Mouse (Mus musculus): ENCODE data around the gene Nipal4. TPM values are rescaled to one million over a fixed set of nuclear protein-coding genes. Genes with fewer than 3 reads are reported as not detected.

Nipal4 gene
- polyA plus RNA-seq (2017; shearing (Covaris generic)): 0.37 TPM

DNA sequence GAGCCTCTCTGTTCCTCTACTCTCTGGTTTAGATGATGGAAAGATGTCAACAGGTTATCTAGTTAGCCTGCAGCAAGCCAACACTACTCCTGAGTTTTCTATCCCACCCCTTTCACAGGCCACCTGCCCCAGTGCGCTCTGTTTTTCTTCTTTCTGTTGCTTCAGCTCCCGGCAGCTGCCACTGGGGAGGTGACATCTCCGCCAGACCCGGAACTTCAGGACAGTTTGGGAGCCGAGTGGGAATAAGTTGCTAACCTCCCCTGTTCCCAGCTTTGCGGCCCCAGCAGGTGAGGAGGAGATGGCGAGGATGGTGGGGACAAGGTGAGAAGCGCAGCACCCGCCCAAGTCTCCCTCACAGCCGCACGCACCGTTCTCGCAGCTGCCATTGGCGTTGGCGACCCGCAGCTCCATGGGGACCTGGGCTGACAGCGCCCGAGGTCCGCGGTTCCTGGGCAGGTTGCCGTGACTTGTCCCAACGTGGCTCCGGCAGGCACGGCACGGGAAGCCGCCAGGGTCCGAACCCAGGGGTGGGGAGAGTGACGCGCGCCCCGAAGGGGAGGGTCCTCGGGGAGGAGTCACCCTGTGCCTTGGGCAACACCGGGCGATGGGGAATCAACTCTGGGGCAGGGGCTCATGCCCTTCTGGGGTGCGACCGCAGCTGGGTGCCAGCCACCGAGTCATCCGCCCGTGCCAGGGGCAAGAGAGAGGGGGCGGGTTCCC is at the start of gene Nipal4:
Gene Nipal4, minus strand, starts transcription at position 643 of the 720 bp plus-strand sequence.

Other genes with a start within 250 kb of the Nipal4 start
- 10.5 TPM for gene Lsm11, start 221.6 kb downstream of the Nipal4 start, polyA plus RNA-seq (2017; shearing (Covaris generic))
- gene Thg1l, start 211.0 kb downstream of the Nipal4 start, polyA plus RNA-seq (2017; shearing (Covaris generic)): 4.6 TPM
- gene Sox30, start 186.2 kb downstream of the Nipal4 start, polyA plus RNA-seq (2017; shearing (Covaris generic)): 0.10 TPM
- 15.3 TPM for gene Gm12166, start 114.2 kb downstream of the Nipal4 start, polyA plus RNA-seq (2017; shearing (Covaris generic))
- gene Adam19, start 110.5 kb downstream of the Nipal4 start, polyA plus RNA-seq (2017; shearing (Covaris generic)): 58.5 TPM
- gene Fndc9, start 69.0 kb upstream of the Nipal4 start, polyA plus RNA-seq (2017; shearing (Covaris generic)): 0.32 TPM
- gene Cyfip2, start 146.4 kb upstream of the Nipal4 start, polyA plus RNA-seq (2017; shearing (Covaris generic)): 133 TPM
- gene Itk, start 223.0 kb upstream of the Nipal4 start, polyA plus RNA-seq (2017; shearing (Covaris generic)): 272 TPM
- 0.51 TPM for gene Fam71b, start 230.1 kb upstream of the Nipal4 start, polyA plus RNA-seq (2017; shearing (Covaris generic))

All from CD4-positive, CD25-positive, alpha-beta regulatory T cell (primary cell).